ENCODE assay signal across 8 mouse cellular contexts in genomic region chr9:120777501-120777900, GRCm38 (mm10).
DNase-seq lines count a peak whose midpoint lies in the region; ATAC-seq and TF ChIP-seq lines count a peak whose summit lies in the region.

No protein-coding gene starts in this region.

- no peak; the same call in 1 of the 2 replicates for TF ChIP-seq CTCF in left cerebral cortex, adult 2 months (IDR thresholded peaks at IDR 0.05)
- no peak for TF ChIP-seq CTCF in midbrain, postnatal 0 days (IDR thresholded peaks at IDR 0.05)

- DNase-seq in left cerebral cortex, adult 2 months (ENCODE audit: extremely low spot score in 1 of 2, low spot score in 2 of 2), result no peak
- no peak for DNase-seq in left cerebral cortex, adult 11 months (ENCODE audit: low spot score)
- DNase-seq in kidney, postnatal 10 days, result peak; percentile 70
- DNase-seq in splenic B cell, adult 2 months (ENCODE audit: low read depth, low spot score), result peak; percentile 5
- DNase-seq in thymus, postnatal 4 days, result no peak
- no peak for DNase-seq in midbrain, postnatal 0 days (ENCODE audit: low spot score)

- H3K27ac ChIP-seq in left cerebral cortex, adult 2 months, result peak overlapping the region; percentile 55
- peak overlapping the region; percentile 81 for H3K27ac ChIP-seq in heart, embryonic 16.5 days (ENCODE audit: low read length)
- no peak overlapping the region for H3K27ac ChIP-seq in midbrain, postnatal 0 days (ENCODE audit: low read depth, low read length)
- H3K27ac ChIP-seq in forebrain, embryonic 13.5 days, result no peak overlapping the region

- intact Hi-C loops in left cerebral cortex, adult 2 months (cut with DNase I), result loop anchor here (5.0 to 10.0 kb wide), 3 partner anchors 80 to 173 kb away; no protein-coding TSS in a partner anchor

- peaks cover 17% of the 10 kb centered on the region for H3K4me1 ChIP-seq in heart, embryonic 16.5 days (ENCODE audit: control insufficient read depth, insufficient read depth, low read length)
- no peaks in the 10 kb centered on the region for H3K4me1 ChIP-seq in midbrain, postnatal 0 days (ENCODE audit: insufficient read depth, low read length)
- H3K4me1 ChIP-seq in forebrain, embryonic 13.5 days, result no peaks in the 10 kb centered on the region

- no peak overlapping the region for H3K4me2 ChIP-seq in heart, embryonic 16.5 days (ENCODE audit: low read depth, low read length)
- H3K4me2 ChIP-seq in midbrain, postnatal 0 days (ENCODE audit: low read depth, low read length, poor library complexity, severe bottlenecking), result no peak overlapping the region
- no peak overlapping the region for H3K4me2 ChIP-seq in forebrain, embryonic 13.5 days

- no peak overlapping the region for H3K4me3 ChIP-seq in left cerebral cortex, adult 2 months
- H3K4me3 ChIP-seq in heart, embryonic 16.5 days (ENCODE audit: low read length), result no peak overlapping the region
- H3K4me3 ChIP-seq in midbrain, postnatal 0 days (ENCODE audit: low read depth, low read length), result no peak overlapping the region
- no peak overlapping the region for H3K4me3 ChIP-seq in forebrain, embryonic 13.5 days

- H3K9me3 ChIP-seq in heart, embryonic 16.5 days (replicated peaks; ENCODE audit: control insufficient read depth, low read length), result no peaks in the 10 kb centered on the region
- H3K9me3 ChIP-seq in midbrain, postnatal 0 days (ENCODE audit: low read length), result no peaks in the 10 kb centered on the region
- H3K9me3 ChIP-seq in forebrain, embryonic 13.5 days (replicated peaks), result no peaks in the 10 kb centered on the region

- ATAC-seq in heart, embryonic 16.5 days (replicated peaks; ENCODE audit: extremely low read depth, insufficient read depth, low FRiP score), result peak; percentile 51; the same call in 1 of the 2 replicates
- no peak for ATAC-seq in midbrain, postnatal 0 days (ENCODE audit: low FRiP score)
- ATAC-seq in forebrain, embryonic 13.5 days, result no peak

- WGBS in heart, embryonic 16.5 days, result 60% methylated on average over 10 of the region's 10 CpGs
- 78% methylated on average over 10 of the region's 10 CpGs for WGBS in midbrain, postnatal 0 days
- 85% methylated on average over 10 of the region's 10 CpGs for WGBS in forebrain, embryonic 13.5 days

- no peak overlapping the region for H3K9ac ChIP-seq in heart, embryonic 16.5 days (ENCODE audit: low read length)
- H3K9ac ChIP-seq in midbrain, postnatal 0 days (replicated peaks; ENCODE audit: low read length, poor library complexity, severe bottlenecking), result no peak overlapping the region
- no peak overlapping the region for H3K9ac ChIP-seq in forebrain, embryonic 13.5 days

- no peaks in the 10 kb centered on the region for H3K36me3 ChIP-seq in heart, embryonic 16.5 days (ENCODE audit: control insufficient read depth, insufficient read depth)
- no peaks in the 10 kb centered on the region for H3K36me3 ChIP-seq in splenic B cell, adult 2 months (ENCODE audit: control insufficient read depth, insufficient read depth, low read length, poor library complexity, severe bottlenecking)
- no peaks in the 10 kb centered on the region for H3K36me3 ChIP-seq in midbrain, postnatal 0 days (ENCODE audit: insufficient read depth, low read length)
- H3K36me3 ChIP-seq in forebrain, embryonic 13.5 days (ENCODE audit: poor library complexity, severe bottlenecking), result no peaks in the 10 kb centered on the region

- H3K27me3 ChIP-seq in heart, embryonic 16.5 days (ENCODE audit: control insufficient read depth, insufficient read depth, low read length), result no peaks in the 10 kb centered on the region
- H3K27me3 ChIP-seq in splenic B cell, adult 2 months (ENCODE audit: control insufficient read depth, insufficient read depth, low read length, poor library complexity, severe bottlenecking), result no peaks in the 10 kb centered on the region
- H3K27me3 ChIP-seq in midbrain, postnatal 0 days (ENCODE audit: insufficient read depth, low read length), result no peaks in the 10 kb centered on the region
- H3K27me3 ChIP-seq in forebrain, embryonic 13.5 days, result no peaks in the 10 kb centered on the region

Comparison
In these comparisons a context has a peak if more than half of its experiments do, and no peak if none do; other contexts are left out.
1. DNase-seq: peak in kidney, postnatal 10 days (single experiment) and splenic B cell, adult 2 months (single experiment); none in left cerebral cortex, adult 2 months (0 of 2), left cerebral cortex, adult 11 months (single experiment), thymus, postnatal 4 days (single experiment) and midbrain, postnatal 0 days (single experiment).
2. H3K27ac ChIP-seq: peak in left cerebral cortex, adult 2 months (single experiment) and heart, embryonic 16.5 days (single experiment); none in midbrain, postnatal 0 days (single experiment) and forebrain, embryonic 13.5 days (single experiment).